Mouse (Mus musculus) hindbrain, embryonic 13.5 days (tissue): ENCODE data around the gene Gm11111. TPM values are rescaled to one million over a fixed set of nuclear protein-coding genes. Genes with fewer than 3 reads are reported as not detected.
"Not testable (repeated sequence)": the region's sequence is repeated elsewhere in the genome, so short reads cannot be mapped to it uniquely, and the experiment has no call there.

ENCODE experiments used
- ATAC-seq: fragments of 200-750 bp; cut with Nextera tagmentation; 2 replicates; pipeline ENCODE4 v1.8.0; 2017; ENCODE audit warnings: moderate TSS enrichment; ENCODE audit not compliant: low FRiP score
- H3K27ac ChIP-seq: fragments of 300-500 bp; sonication (generic); 2 replicates; pipeline ENCODE4 v1.5.1; 2015; ENCODE audit warnings: inconsistent platforms, mild to moderate bottlenecking, moderate library complexity
- H3K27me3 ChIP-seq: fragments of 300-500 bp; sonication (generic); 2 replicates; pipeline ENCODE4 v1.6.1; 2015; ENCODE audit warnings: mild to moderate bottlenecking, inconsistent platforms
- H3K36me3 ChIP-seq: fragments of 300-500 bp; sonication (generic); 2 replicates; pipeline ENCODE4 v1.6.1; 2015; ENCODE audit warnings: mild to moderate bottlenecking, inconsistent platforms
- H3K4me1 ChIP-seq: fragments of 300-500 bp; sonication (generic); replicated peaks from 2 replicates; pipeline ENCODE4 v1.6.1; 2015; ENCODE audit warnings: inconsistent platforms
- H3K4me2 ChIP-seq: fragments of 300-500 bp; sonication (generic); 2 replicates; pipeline ENCODE4 v1.6.1; 2015; ENCODE audit warnings: inconsistent platforms, mild to moderate bottlenecking, moderate library complexity
- H3K4me3 ChIP-seq: fragments of 300-500 bp; sonication (generic); 2 replicates; pipeline ENCODE4 v1.5.1; 2015; ENCODE audit warnings: mild to moderate bottlenecking, inconsistent platforms
- H3K9ac ChIP-seq: fragments of 300-500 bp; sonication (generic); 2 replicates; pipeline ENCODE4 v1.6.1; 2015; ENCODE audit warnings: mild to moderate bottlenecking, inconsistent platforms
- H3K9me3 ChIP-seq: fragments of 300-500 bp; sonication (generic); 2 replicates; pipeline ENCODE4 v1.6.1; 2016; ENCODE audit warnings: inconsistent platforms
- WGBS: fragments of 180-500 bp; shearing (Covaris S2); methylation state at CpG from one replicate; pipeline ENCODE4 v1.1.7; 2015; 5-methylcytosine and 5-hydroxymethylcytosine counted together
- polyA plus RNA-seq: library from polyadenylated mRNA; unstranded; fragments of >200 nt; fragmentation: Nextera tagmentation; extraction: Ambion mirVana; gene quantifications from 2 replicates; pipeline ENCODE4 v1.2.1, GENCODE M21; 2015

The Gm11111 gene
- polyA plus RNA-seq, 1 experiment from 2014 or later: not detected

- Histone ChIP-seq H3K4me1 (peaks cover 7% of the 10 kb centered on the region; the same call in 1 of the 2 replicates), H3K9me3 (no peaks in the 10 kb centered on the region), H3K27ac (peak overlapping the region; percentile 40; the same call in 1 of the 2 replicates), H3K27me3 (no peaks in the 10 kb centered on the region), H3K36me3 (no peaks in the 10 kb centered on the region), H3K9ac (no peak overlapping the region), H3K4me3 (no peak overlapping the region), H3K4me2 (no peak overlapping the region)
- peak; percentile 78; the same call in 1 of the 2 replicates for ATAC-seq
- WGBS: 24% methylated on average over 6 of the region's 6 CpGs
Observed at GRCm38 (mm10) chr5:98566461-98567193, 14.1 kb downstream of the Gm11111 start.

GRCm38 (mm10) chr5:98568481-98568880 is 16.0 kb downstream of the Gm11111 start:
- H3K36me3 ChIP-seq: no peaks in the 10 kb centered on the region
- no peaks in the 10 kb centered on the region for H3K27me3 ChIP-seq
- no peak overlapping the region for H3K4me2 ChIP-seq
- H3K4me1 ChIP-seq: peaks cover 7% of the 10 kb centered on the region; the same call in 1 of the 2 replicates
- no peak overlapping the region for H3K9ac ChIP-seq
- no peak overlapping the region for H3K27ac ChIP-seq
- ATAC-seq: no peak
- H3K4me3 ChIP-seq: no peak overlapping the region
- WGBS: 94% methylated on average over 4 of the region's 4 CpGs
- H3K9me3 ChIP-seq: no peaks in the 10 kb centered on the region

GRCm38 (mm10) chr5:98569029-98569513 is 16.6 kb downstream of the Gm11111 start:
- no peak overlapping the region for H3K27ac ChIP-seq
- no peaks in the 10 kb centered on the region for H3K9me3 ChIP-seq
- peaks cover 7% of the 10 kb centered on the region; the same call in 1 of the 2 replicates for H3K4me1 ChIP-seq
- H3K4me3 ChIP-seq: no peak overlapping the region
- WGBS: 78% methylated on average over 3 of the region's 3 CpGs
- no peaks in the 10 kb centered on the region for H3K36me3 ChIP-seq
- no peak overlapping the region for H3K9ac ChIP-seq
- no peak overlapping the region for H3K4me2 ChIP-seq
- ATAC-seq: no peak
- no peaks in the 10 kb centered on the region for H3K27me3 ChIP-seq

GRCm38 (mm10) chr5:98572392-98572791 is 19.9 kb downstream of the Gm11111 start:
- Histone ChIP-seq H3K4me2 (no peak overlapping the region), H3K9me3 (no peaks in the 10 kb centered on the region), H3K4me1 (peaks cover 16% of the 10 kb centered on the region), H3K4me3 (no peak overlapping the region), H3K9ac (no peak overlapping the region), H3K27me3 (no peaks in the 10 kb centered on the region), H3K36me3 (no peaks in the 10 kb centered on the region), H3K27ac (no peak overlapping the region)
- WGBS: 56% methylated on average over 4 of the region's 4 CpGs
- no peak for ATAC-seq

GRCm38 (mm10) chr5:98574711-98575470 is 22.4 kb downstream of the Gm11111 start:
- Histone ChIP-seq H3K4me2 (no peak overlapping the region), H3K4me3 (no peak overlapping the region), H3K36me3 (no peaks in the 10 kb centered on the region), H3K9me3 (no peaks in the 10 kb centered on the region), H3K4me1 (peaks cover 16% of the 10 kb centered on the region), H3K27ac (0 out of 2 replicates have a peak overlapping the region, but pooled peaks have one; percentile 52), H3K27me3 (no peaks in the 10 kb centered on the region), H3K9ac (no peak overlapping the region)
- WGBS: 52% methylated on average over 12 of the region's 12 CpGs
- ATAC-seq: peak; percentile 43; the same call in 1 of the 2 replicates

GRCm38 (mm10) chr5:98575471-98575834 is 23.0 kb downstream of the Gm11111 start:
- Histone ChIP-seq H3K9me3 (no peaks in the 10 kb centered on the region), H3K4me3 (no peak overlapping the region), H3K36me3 (no peaks in the 10 kb centered on the region), H3K27me3 (no peaks in the 10 kb centered on the region), H3K4me1 (peaks cover 16% of the 10 kb centered on the region), H3K4me2 (no peak overlapping the region), H3K27ac (no peak overlapping the region), H3K9ac (no peak overlapping the region)
- WGBS: 68% methylated on average over 4 of the region's 4 CpGs
- ATAC-seq: peak; percentile 61; the same call in 1 of the 2 replicates

GRCm38 (mm10) chr5:98576538-98576937 is 24.0 kb downstream of the Gm11111 start:
- ATAC-seq, H3K4me2 ChIP-seq, H3K9me3 ChIP-seq, H3K27ac ChIP-seq, H3K36me3 ChIP-seq, H3K4me3 ChIP-seq, H3K27me3 ChIP-seq, H3K9ac ChIP-seq: not testable (repeated sequence)
- H3K4me1 ChIP-seq: peaks cover 16% of the 10 kb centered on the region
- 91% methylated on average over 6 of the region's 6 CpGs for WGBS

- Histone ChIP-seq H3K27ac (no peak overlapping the region), H3K4me1 (peaks cover 16% of the 10 kb centered on the region), H3K27me3 (no peaks in the 10 kb centered on the region), H3K4me3 (no peak overlapping the region), H3K36me3 (no peaks in the 10 kb centered on the region), H3K9me3 (no peaks in the 10 kb centered on the region), H3K4me2 (no peak overlapping the region), H3K9ac (no peak overlapping the region)
- ATAC-seq: no peak
- WGBS: 87% methylated on average over 2 of the region's 2 CpGs
Observed at GRCm38 (mm10) chr5:98578398-98578797, 25.9 kb downstream of the Gm11111 start.

- Histone ChIP-seq H3K9me3 (no peaks in the 10 kb centered on the region), H3K27ac (no peak overlapping the region), H3K4me3 (no peak overlapping the region), H3K4me1 (0 out of 2 replicates have a peak, but pooled peaks cover 1% of the 10 kb centered on the region), H3K4me2 (no peak overlapping the region), H3K36me3 (no peaks in the 10 kb centered on the region), H3K9ac (no peak overlapping the region), H3K27me3 (no peaks in the 10 kb centered on the region)
- WGBS: 77% methylated on average over 5 of the region's 5 CpGs
- no peak for ATAC-seq
Observed at GRCm38 (mm10) chr5:98580811-98581210, 28.3 kb downstream of the Gm11111 start.

- Histone ChIP-seq H3K9me3 (no peaks in the 10 kb centered on the region), H3K27me3 (no peaks in the 10 kb centered on the region), H3K4me2 (no peak overlapping the region), H3K9ac (no peak overlapping the region), H3K27ac (no peak overlapping the region), H3K36me3 (no peaks in the 10 kb centered on the region), H3K4me3 (no peak overlapping the region), H3K4me1 (no peaks in the 10 kb centered on the region)
- 95% methylated on average over 3 of the region's 3 CpGs for WGBS
- ATAC-seq: no peak
Observed at GRCm38 (mm10) chr5:98582051-98582450, 29.6 kb downstream of the Gm11111 start.

GRCm38 (mm10) chr5:98585915-98586314 is 33.4 kb downstream of the Gm11111 start:
- Histone ChIP-seq H3K36me3 (no peaks in the 10 kb centered on the region), H3K4me1 (no peaks in the 10 kb centered on the region), H3K4me2 (no peak overlapping the region), H3K9me3 (no peaks in the 10 kb centered on the region), H3K27ac (no peak overlapping the region), H3K27me3 (no peaks in the 10 kb centered on the region), H3K4me3 (no peak overlapping the region), H3K9ac (no peak overlapping the region)
- no peak for ATAC-seq
